Mouse (Mus musculus) hindbrain, postnatal 0 days (tissue): ENCODE data around the gene Gsdma3. TPM values are rescaled to one million over a fixed set of nuclear protein-coding genes. Genes with fewer than 3 reads are reported as not detected.
"Not testable (repeated sequence)": the region's sequence is repeated elsewhere in the genome, so short reads cannot be mapped to it uniquely, and the experiment has no call there.

Source experiments
- ATAC-seq: fragments of 200-750 bp; cut with Nextera tagmentation; 2 replicates; pipeline ENCODE4 v1.8.0; 2017; ENCODE audit warnings: mild to moderate bottlenecking, moderate TSS enrichment, moderate library complexity
- DNase-seq: peaks from one replicate; pipeline ENCODE4 v3.0.0-alpha.2; 2015; ENCODE audit warnings: low spot score
- H3K27ac ChIP-seq: fragments of 300-500 bp; sonication (generic); 2 replicates; pipeline ENCODE4 v1.5.1; 2014; ENCODE audit warnings: mild to moderate bottlenecking
- H3K27me3 ChIP-seq: fragments of 300-500 bp; sonication (generic); 2 replicates; pipeline ENCODE4 v1.6.1; 2014; ENCODE audit warnings: low read length, mixed read lengths; ENCODE audit not compliant: insufficient read depth
- H3K36me3 ChIP-seq: fragments of 300-500 bp; sonication (generic); 2 replicates; pipeline ENCODE4 v1.6.1; 2014; ENCODE audit warnings: low read length, mixed read lengths; ENCODE audit not compliant: insufficient read depth
- H3K4me1 ChIP-seq: fragments of 300-500 bp; sonication (generic); 2 replicates; pipeline ENCODE4 v1.6.1; 2014; ENCODE audit warnings: antibody characterized with exemption, low read length, mixed read lengths; ENCODE audit not compliant: insufficient read depth
- H3K4me2 ChIP-seq: fragments of 300-500 bp; sonication (generic); 2 replicates; pipeline ENCODE4 v1.6.1; 2014; ENCODE audit warnings: low read depth, mild to moderate bottlenecking, low read length, moderate library complexity, mixed read lengths
- H3K4me3 ChIP-seq: fragments of 300-500 bp; sonication (generic); 2 replicates; pipeline ENCODE4 v1.5.1; 2014; ENCODE audit warnings: low read length
- H3K9ac ChIP-seq: fragments of 300-500 bp; sonication (generic); replicated peaks from 2 replicates; pipeline ENCODE4 v1.6.1; 2014; ENCODE audit warnings: mild to moderate bottlenecking, low read length, moderate library complexity, mixed read lengths
- H3K9me3 ChIP-seq: fragments of 300-500 bp; sonication (generic); 2 replicates; pipeline ENCODE4 v1.6.1; 2016; ENCODE audit warnings: low read length, mixed read lengths
- CTCF ChIP-seq: IDR thresholded peaks from 2 replicates; pipeline ENCODE4 v1.5.1; 2016; ENCODE audit warnings: antibody characterized with exemption, control low read depth, low read depth
- WGBS: fragments of 180-500 bp; shearing (Covaris S2); extraction: QIAGEN DNeasy Blood & Tissue Kit; methylation state at CpG from one replicate; pipeline ENCODE4 v1.1.7; 2014; 5-methylcytosine and 5-hydroxymethylcytosine counted together
- polyA plus RNA-seq: library from polyadenylated mRNA; unstranded; fragments of >200 nt; fragmentation: Nextera tagmentation; extraction: Ambion mirVana; gene quantifications from 2 replicates; pipeline ENCODE4 v1.2.1, GENCODE M21; 2015
- total RNA-seq: library from RNA; depleted of rRNA; stranded (reverse); fragments of >200 nt; gene quantifications from 2 replicates; pipeline ENCODE4 v1.2.3, GENCODE M21; 2014

The Gsdma3 gene
- total and polyA plus RNA-seq, 2 experiments from 2014 or later = 0.68 TPM; not detected in 1

DNA sequence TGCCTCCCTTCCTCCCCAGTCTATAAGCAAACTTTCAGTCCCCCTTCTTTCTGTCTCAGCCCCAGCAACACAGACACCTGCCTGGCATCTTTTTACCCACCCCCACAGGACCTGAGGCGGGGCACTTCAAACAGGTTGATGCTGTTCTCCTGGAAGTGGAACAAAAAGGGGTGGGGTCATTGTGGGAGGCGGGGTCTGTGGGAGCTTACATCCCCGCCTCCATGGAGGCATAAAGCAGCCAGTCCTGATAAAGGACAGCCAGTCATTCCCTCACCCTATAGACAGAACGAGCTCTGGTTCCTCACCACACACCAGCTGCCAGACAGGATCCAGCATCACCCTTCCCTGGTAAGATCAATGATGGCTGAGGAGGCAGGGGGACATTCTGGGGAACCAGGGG, 37.9 kb downstream of the Gsdma3 start, which contains the start of gene Gsdma:
Gene Gsdma (plus strand): TSS at position 261 of the 400 bp plus-strand sequence.
- Histone ChIP-seq H3K9me3 (no peaks in the 10 kb centered on the region), H3K4me3 (no peak within 1 kb of the TSS), H3K4me1 (no peaks in the 10 kb centered on the region), H3K27ac (no peak within 1 kb of the TSS), H3K4me2 (no peak within 1 kb of the TSS), H3K36me3 (no peaks in the 10 kb centered on the region), H3K27me3 (peaks cover 4% of the 10 kb centered on the region; the same call in 1 of the 2 replicates), H3K9ac (no peak within 1 kb of the TSS)
- ATAC-seq = no peak
- no peak for DNase-seq
- 32% methylated on average over 4 of the region's 4 CpGs for WGBS
- TF ChIP-seq CTCF = no peak

DNA sequence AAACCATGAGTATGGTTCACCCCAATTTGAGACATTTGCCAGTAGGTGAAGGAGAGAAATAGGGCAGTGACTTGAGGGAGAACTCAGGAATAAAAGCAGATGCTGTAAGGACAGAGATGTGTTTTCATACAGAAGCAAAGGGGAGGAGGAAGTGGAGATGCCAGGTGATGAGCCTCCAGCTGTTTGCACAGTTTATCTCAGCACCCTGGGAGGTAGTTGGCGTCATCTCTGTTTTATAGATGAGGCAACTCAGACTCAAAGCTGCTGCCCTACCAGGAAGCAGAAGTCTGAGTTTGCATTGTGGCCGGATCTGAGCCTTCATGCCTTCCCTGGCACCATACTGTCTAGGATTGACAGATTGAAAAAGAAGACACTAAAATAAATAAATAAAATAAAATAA, 42.8 kb downstream of the Gsdma3 start:
- no peak overlapping the region for H3K9ac ChIP-seq
- no peak overlapping the region for H3K4me3 ChIP-seq
- peaks cover 8% of the 10 kb centered on the region; the same call in 1 of the 2 replicates for H3K27me3 ChIP-seq
- ATAC-seq = no peak
- TF ChIP-seq CTCF = no peak
- no peak overlapping the region for H3K27ac ChIP-seq
- H3K4me1 ChIP-seq = no peaks in the 10 kb centered on the region
- WGBS = 68% methylated on average over 2 of the region's 2 CpGs
- no peaks in the 10 kb centered on the region for H3K36me3 ChIP-seq
- H3K4me2 ChIP-seq = no peak overlapping the region
- DNase-seq = no peak
- H3K9me3 ChIP-seq = no peaks in the 10 kb centered on the region

DNA sequence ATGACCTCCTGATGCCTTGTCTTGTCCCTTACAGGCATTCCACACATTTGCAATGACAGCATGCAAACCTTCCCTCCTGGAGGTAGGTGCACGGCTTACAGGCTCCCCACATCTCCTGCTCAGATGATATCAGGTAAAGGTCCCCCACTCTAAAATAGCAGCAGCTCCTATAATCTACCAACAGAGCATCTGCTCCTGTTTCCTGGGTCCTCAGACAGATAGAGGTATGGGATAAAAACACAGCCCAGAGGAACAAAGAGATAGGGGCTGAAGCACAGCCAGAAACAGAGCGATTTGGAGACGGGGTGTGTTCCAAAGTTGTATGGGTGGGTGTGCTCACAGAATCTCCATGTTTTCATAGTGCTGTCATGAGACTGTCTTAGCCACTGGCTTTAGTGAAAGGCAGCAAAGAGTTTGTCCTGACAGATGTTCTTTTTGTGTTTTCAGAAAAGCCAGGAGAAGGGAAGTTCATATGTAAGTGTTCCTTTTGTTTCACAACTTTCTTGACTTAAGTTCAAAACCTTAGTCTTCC, 45.2 kb downstream of the Gsdma3 start:
- no peaks in the 10 kb centered on the region for H3K9me3 ChIP-seq
- H3K4me2 ChIP-seq = no peak overlapping the region
- 76% methylated on average over 3 of the region's 3 CpGs for WGBS
- H3K9ac ChIP-seq = no peak overlapping the region
- DNase-seq (no peak), ATAC-seq (no peak)
- H3K4me3 ChIP-seq = no peak overlapping the region
- no peaks in the 10 kb centered on the region for H3K4me1 ChIP-seq
- no peaks in the 10 kb centered on the region for H3K36me3 ChIP-seq
- TF ChIP-seq CTCF = no peak
- peaks cover 8% of the 10 kb centered on the region; the same call in 1 of the 2 replicates for H3K27me3 ChIP-seq
- H3K27ac ChIP-seq = no peak overlapping the region

DNA sequence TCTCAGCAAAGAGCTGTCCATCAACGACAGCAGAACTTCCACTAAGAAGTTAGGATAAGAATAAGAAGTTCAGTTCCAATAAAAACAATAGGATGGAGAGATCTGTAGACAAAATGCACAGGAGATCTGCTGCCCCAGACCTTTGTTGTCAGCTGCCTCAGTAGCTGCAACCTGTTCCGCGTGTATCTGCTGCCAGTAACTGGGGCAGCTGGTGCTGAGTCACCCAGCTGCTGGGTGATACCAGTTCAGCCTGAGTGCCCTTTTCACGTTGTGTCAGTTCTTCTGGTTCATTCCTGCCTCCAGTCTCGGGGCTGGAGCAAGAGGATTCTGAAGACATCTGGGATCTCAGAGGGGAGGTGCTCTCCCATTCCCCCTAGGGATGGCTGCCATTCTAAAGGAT, 45.7 kb downstream of the Gsdma3 start:
- Histone ChIP-seq H3K36me3 (no peaks in the 10 kb centered on the region), H3K4me2 (no peak overlapping the region), H3K4me3 (no peak overlapping the region), H3K9ac (no peak overlapping the region), H3K27me3 (peaks cover 8% of the 10 kb centered on the region; the same call in 1 of the 2 replicates), H3K27ac (no peak overlapping the region), H3K4me1 (no peaks in the 10 kb centered on the region), H3K9me3 (no peaks in the 10 kb centered on the region)
- DNase-seq (no peak), ATAC-seq (no peak)
- no peak for TF ChIP-seq CTCF
- 54% methylated on average over 5 of the region's 5 CpGs for WGBS

DNA sequence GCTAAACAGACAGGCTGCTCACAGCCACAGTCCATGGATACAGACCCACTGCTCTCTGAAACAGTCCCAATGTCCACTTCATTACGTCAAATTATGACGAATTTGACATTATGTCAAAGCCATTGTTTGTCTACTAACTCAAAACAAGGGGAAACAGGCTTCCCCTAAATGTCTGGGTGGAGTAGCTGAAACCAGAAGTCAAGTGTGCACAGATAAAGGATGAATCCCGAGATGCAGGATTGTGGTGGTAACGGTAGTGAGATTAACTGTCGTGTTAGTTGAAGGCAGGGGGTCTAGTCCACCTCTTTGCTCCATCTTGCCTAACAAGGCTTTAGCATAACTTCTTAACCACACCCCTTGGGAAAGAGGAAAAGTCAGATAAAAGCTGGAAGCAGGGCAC, 46.3 kb downstream of the Gsdma3 start:
- no peaks in the 10 kb centered on the region for H3K4me1 ChIP-seq
- peaks cover 8% of the 10 kb centered on the region; the same call in 1 of the 2 replicates for H3K27me3 ChIP-seq
- no peak overlapping the region for H3K4me3 ChIP-seq
- no peak for TF ChIP-seq CTCF
- ATAC-seq (no peak), DNase-seq (no peak)
- 88% methylated on average over 5 of the region's 5 CpGs for WGBS
- H3K9me3 ChIP-seq = no peaks in the 10 kb centered on the region
- no peak overlapping the region for H3K9ac ChIP-seq
- H3K36me3 ChIP-seq = no peaks in the 10 kb centered on the region
- H3K4me2 ChIP-seq = no peak overlapping the region
- no peak overlapping the region for H3K27ac ChIP-seq

DNA sequence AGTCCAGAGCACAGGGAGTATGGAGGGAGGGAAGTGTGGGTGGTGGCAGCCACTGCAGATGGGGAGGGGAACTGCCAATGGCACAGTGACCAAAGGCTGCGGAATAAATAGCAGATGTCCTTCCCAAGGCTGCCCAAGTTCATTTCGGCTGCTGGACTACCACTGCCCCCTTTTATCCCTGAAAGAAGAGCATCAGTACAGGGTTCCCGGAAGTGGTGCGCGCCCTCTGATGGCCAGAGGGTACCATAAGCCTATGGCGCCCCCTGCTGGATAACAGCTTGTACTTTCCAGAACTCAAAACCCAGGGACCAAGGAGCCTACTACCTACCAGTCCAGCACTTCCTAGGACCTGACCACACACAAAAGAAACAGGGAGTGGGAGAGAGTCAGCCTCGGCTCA, 47.0 kb downstream of the Gsdma3 start:
- 6% methylated on average over 6 of the region's 7 CpGs for WGBS
- H3K4me2 ChIP-seq, H3K4me3 ChIP-seq, H3K27ac ChIP-seq, H3K27me3 ChIP-seq, H3K9me3 ChIP-seq, H3K4me1 ChIP-seq, H3K9ac ChIP-seq, H3K36me3 ChIP-seq: not testable (repeated sequence)
- peak; percentile 79 for ATAC-seq
- peak; percentile 74 for TF ChIP-seq CTCF
- peak; percentile 71 for DNase-seq

DNA sequence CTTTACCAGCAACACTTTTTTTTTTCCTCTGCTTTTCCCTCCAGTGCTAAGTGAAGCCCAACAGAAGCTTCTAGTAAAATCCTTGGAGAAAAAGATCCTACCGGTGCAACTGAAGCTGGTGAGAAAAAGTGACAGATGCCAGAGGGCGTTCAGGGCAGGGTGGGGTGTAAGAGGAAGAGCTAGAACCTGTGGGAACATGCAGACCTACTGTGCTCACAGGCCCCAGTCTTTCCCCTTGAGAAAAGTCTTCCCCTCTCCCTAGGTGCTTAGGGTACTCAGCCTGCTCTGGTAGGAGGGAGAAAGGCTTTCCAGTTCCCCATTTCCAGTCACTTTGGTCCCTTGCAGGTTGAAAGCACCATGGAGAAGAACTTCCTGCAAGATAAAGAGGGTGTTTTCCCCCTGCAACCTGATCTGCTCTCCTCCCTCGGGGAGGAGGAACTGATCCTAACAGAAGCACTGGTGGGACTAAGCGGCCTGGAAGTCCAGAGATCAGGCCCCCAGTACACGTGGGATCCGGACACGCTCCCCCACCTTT, 49.7 kb downstream of the Gsdma3 start:
- H3K9me3 ChIP-seq = no peaks in the 10 kb centered on the region
- no peak for TF ChIP-seq CTCF
- H3K27ac ChIP-seq = no peak overlapping the region
- DNase-seq (no peak), ATAC-seq (no peak)
- H3K36me3 ChIP-seq = no peaks in the 10 kb centered on the region
- H3K4me1 ChIP-seq = no peaks in the 10 kb centered on the region
- 0 out of 2 replicates have a peak, but pooled peaks cover 5% of the 10 kb centered on the region for H3K27me3 ChIP-seq
- 50% methylated on average over 7 of the region's 7 CpGs for WGBS
- H3K4me2 ChIP-seq = no peak overlapping the region
- no peak overlapping the region for H3K4me3 ChIP-seq
- H3K9ac ChIP-seq = no peak overlapping the region
